Mouse (Mus musculus) thymus, postnatal 14 days (tissue): ENCODE results near the gene Gm48552.
A peak's percentile ranks its signal among the peaks of the same experiment; 100 is the strongest.

Experiments used
- DNase-seq: peaks from one replicate; pipeline ENCODE4 v3.0.0; 2021

Gm48552 gene

DNA sequence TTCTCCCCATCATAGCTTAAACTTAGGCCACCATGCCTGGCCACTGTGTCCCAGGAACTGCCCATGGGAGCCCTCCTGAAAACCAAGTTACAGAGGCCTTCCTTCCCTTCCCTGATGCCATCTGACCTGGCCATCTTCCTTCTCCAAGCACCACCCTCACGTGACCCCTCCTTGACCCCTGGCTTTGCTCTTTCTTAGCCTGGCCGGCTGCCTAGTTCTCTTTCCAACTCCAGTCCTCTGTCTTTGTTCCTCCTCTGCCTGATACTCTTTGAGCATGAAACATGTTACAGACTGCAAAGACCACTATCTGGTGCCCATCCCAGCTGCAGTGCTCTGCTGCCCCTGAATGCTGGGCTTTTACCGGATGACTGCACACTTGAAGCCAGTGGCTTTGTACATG lies 568 bp downstream of the Gm48552 start:
- DNase-seq: no peak

DNA sequence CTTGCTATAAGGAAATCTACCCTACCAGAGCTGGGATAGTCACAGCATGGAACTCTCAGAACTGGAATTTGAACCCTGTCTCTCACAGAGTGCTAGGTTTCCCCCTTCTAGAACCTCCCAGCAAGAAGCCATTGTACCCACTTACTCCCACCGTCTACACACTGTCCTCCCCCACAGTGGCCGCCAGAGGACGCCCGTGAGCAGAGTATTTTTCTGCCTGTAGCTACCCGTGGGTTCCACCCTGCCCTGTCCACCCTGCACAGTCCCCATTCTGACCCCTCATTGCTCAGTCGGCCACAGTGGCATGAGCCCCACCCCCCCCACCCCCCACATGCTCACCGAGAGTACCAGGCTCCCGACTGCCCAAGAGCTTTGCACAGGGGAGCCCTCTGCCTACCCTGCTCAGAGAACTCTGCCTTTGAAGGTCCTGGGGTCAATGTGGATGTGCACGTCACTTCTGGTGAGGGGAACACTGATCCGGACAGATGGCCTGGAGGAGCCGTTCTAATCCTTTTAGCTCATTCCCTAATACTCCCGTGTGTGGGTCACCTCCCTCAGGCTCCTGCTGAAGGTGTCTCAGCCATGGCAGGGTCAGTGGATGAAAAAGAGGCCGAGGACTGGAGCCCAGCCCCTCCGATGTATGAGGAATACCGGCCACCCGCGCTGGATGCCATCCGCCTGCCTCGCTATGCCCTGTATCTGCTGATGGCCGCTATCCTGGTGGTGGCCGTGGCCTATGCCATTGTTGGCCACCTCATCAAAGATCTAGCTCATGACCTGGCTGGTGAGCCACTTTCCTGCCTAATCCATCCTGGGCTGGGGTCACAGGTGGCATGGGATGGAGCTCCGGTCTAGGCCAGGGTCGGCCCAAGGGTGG lies 1.2 kb downstream of the Gm48552 start:
- DNase-seq: peak; percentile 76

DNA sequence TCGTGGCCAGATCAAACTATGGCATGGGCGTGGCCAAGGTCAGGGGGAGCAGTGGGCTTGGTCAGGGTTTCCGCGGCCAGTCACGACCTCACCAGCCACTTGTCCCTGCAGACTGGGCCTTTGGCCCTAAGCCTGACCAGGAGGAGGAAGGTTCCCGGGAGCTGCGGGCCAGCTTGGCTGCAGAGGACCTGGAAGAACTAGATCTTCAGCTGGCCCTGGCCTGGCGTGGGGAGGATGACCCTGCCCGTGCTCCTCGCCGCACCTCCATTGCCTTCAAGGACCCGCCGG lies 1.8 kb downstream of the Gm48552 start:
- DNase-seq: no peak

DNA sequence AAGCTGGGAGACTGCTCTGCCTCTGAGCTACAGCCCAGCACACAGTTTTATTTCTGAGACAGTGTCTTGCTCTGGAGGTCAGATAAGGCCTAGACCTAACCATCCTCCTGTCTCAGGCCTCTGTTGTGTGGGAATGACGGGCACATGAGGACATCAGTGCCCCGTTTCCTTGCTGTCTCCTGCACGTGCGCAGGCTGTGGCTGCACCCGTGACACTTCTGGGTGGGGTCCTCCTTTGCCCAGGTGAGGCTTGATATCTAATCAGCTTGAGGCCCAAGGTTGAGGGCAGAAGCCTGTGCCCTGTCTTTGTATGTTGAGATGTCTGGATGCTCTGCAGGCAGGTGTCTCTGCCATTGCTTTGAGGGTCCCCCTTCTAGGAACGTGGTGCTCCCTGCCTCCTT lies 3.5 kb downstream of the Gm48552 start:
- no peak for DNase-seq

DNA sequence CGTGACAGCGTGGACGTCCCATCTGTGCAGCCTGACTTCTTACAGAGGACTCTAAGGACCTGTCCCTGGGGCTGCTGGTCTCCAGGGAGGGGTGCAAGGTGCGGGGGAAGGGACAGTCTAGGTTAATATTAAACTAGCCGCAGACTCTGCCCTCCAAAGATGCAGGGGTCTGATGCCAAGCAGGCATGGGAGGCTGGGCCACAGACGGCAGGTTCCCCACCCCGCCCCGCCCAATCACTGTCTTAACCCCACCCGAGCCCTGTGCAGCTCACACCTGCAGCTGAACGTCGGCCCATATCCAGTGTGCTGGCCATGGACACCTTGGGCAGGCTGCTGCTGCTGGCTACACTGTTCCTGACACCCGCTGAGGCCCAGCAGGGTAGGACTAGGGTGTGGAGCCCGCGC lies 4.0 kb downstream of the Gm48552 start, which contains the start of gene Smim24:
Smim24 (plus strand) TSS at position 271 of the 405 bp plus-strand sequence.
- DNase-seq: peak; percentile 33

DNA sequence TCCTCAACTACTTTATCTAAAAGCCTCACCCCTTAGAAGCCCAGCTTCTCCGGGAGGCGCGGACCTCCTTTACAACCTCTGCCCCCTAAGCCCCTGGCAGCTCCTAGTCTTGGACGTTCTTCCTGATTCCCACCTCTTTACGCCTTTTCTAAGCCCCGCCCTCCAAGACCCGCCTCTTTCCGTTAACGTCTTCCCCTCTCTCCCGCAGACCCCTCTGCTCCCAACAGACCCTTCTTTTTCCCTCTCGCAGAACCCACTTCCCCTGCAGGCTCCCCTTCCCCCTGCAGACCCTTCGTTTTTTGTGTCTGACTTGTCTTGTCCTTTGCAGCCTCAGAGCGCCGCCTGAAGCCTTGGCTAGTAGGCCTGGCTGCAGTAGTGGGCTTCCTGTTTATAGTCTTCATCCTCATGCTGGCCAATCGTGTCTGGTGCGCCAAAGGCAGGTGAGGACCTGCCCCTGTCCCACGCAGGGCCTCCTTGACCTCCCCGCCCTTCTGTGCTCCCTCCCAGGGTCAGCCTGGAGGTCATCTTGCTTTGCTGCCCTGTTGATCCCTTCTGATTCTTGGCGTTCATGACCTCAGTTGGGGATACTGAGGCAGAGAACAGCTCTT lies 4.8 kb downstream of the Gm48552 start:
- DNase-seq: peak; percentile 79

DNA sequence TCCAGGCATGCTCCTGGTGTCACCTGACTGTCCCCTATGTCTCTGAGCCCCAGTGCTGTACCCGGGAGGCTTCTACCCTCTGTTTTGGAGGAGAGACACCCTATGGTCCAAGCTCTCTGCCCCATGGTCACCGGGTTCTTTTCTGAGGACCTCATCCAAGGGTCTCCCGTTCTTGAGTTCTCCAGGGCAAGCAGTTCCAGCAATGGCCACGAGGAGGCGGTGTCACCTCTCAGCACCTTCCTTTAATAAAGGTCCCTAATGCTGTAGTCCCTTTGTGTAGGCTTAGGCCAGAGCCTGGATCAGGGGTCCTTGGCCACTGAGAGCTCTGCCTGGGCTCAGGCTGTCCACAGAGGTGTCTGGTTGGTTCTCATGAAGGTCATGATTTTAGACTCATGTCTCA lies 6.3 kb downstream of the Gm48552 start:
- peak; percentile 74 for DNase-seq

DNA sequence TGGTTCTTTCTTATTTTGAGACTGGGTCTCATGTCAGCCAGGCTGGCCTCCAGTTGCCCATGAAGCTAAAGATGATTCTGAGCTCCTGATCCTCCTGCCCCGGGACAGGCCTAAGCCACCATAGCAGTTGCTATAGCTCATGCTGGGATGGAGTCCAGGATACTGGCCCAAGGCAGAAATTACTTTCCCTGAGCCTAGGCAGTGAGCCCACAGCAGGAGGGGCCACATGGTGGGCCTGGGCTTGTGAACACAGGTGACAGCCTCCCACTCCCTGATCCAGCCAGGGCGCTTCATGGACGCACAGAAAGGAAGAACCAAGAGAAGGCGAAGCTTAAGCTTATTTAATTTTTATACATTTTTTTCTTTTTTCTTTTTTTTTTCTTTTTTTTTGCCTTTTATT lies 7.1 kb downstream of the Gm48552 start:
- DNase-seq: no peak

DNA sequence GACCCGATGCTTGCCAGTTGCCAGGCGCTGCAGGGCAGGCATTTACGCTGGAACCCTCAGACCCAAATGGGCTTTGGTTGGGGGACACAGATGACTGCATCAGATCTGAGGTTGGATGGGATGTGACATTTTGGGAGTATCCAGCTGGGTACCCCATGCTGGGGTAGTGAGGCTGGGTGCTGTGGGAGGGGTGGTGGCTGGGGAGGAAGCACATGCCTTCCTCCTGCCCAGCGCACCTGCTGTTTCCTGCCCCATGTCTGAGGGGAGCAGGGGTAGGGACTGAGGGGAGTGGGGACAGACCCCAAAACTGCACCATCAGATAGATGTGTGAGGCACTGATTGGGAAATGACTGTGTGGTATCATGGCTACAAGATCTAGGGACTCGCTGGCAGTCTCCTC lies 7.9 kb downstream of the Gm48552 start:
- peak; percentile 59 for DNase-seq

DNA sequence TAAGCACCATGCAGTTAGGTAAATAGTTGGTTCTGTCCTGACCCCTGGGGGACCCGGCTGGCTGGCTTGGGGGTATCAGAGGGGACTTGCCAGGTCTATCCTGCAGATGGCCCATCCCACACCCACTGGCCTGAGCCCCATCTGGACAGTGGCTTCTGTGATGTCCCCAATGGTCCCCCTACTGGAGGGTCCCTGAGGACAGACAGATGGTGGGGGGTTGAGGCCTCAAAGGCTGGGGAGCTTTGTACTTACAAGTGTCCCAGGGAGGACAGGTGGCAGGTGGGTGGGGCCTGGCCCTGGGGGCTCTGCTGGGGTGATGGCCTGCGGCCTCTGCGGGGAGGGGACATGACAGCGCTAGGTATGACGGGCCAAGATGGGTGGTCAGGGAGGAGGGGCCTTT lies 10.5 kb downstream of the Gm48552 start:
- no peak for DNase-seq

DNA sequence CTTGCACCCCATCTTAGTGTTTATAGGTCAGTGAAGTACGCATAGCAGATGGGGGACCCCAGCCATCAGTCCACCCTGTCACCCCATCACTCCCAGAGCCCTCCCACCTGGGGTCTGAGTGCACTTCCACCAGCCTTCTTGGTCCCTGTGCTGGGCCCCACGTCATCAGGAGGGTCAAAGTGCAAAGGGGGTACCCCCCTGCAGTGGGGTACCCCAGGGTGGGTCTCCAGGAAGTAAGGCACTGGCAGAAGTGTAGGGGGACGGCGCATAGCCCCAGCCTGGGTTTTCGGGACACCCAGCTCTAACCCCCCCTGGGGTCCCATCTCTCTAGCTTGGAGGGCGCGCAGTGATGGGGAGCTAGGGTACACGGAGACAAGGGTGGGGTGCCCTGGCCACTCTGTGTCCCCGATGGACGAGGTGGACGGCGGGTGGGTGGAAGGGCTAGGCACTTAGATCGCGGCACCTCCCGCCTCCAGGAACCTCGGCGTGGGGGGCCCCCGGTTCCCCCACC lies 11.0 kb downstream of the Gm48552 start:
- no peak for DNase-seq

DNA sequence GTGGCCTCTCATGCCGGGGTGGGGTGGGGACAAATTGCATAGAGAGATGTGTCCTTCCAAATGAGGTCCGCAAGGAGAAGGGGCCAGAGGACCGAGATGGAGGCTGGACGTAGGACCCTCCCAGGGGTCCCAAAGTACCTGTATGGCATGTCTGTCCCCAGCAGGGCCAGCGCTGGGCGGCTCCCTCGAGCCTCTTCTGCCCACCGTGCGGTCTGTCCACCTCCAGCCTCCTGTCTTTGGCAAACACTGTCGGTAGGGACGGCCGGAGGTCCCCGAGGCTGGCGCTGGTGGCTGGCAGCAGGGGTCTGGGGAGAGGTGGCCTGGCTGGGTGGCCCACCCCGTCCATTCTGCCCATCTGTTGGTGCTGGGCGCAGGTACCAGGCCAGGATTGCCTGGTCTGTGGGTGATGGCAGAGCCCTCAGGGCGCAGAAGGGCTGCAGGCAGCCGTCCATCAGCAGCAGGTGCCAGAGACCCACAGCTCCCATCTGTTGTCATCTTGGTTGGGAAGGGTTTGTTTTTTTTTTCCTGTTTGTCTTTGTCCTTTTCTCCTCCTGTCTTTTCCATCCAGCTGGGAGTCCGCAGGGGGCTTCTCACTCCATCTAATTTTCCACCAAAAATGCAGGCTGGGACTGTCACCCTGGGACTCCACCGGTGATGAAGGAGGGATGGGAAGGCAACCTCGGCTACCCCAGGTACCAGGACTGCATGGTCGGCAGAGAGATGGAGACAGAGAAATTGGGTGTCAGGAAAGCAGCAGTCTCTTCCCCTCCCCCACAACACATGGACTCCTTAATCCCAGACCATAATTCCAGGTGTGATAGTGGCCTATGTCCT lies 11.8 kb downstream of the Gm48552 start:
- no peak for DNase-seq

DNA sequence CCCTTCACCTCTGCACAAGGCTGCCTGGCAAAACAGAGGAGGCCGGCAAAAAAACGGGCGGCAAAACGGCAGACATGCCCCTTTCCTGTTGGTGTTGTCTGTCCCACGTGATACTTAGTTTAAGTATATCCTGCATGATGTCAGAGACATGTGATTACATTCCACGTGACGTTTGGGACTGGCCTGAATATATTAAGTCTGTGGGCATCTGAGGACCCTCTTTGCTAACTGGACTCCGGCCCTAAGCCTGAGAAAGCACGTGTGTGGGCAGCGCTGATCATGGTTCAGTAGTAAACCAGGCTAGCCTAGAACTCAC lies 12.4 kb downstream of the Gm48552 start:
- no peak for DNase-seq

DNA sequence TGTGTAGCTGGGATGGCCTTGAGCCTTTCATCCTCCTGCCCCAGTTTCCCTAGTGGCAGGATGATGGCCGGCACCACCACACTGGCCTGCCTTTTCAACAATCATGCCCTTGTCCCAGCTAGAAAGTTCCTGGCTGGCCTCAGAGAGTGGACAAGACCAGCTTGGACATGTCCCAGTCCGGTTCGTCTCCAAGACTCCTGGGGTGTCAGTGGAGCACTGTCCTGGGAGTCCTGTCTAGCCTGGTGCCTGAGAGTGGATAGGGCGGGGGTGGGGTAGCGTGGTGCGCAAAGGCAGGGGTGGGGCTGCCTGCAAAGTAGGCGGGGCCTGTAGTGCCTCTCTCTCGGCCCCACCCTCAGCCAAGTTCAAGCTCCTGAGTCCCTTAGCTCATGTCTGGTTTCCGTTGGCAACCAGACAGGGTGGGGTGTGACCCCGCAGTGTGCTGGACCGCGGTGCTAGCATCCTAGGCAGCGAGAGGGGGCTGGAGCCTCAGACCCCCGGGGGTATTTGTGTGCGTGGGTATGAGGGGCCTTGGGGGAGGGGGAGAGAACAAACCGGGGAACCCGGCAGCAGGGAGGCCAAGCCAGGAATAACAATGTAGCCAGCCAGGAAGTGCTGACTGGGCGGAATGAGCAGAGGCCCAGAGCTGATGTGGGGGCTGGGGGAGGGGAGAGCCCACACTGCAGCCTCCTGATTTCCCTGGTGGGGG lies 12.9 kb downstream of the Gm48552 start:
- DNase-seq: peak; percentile 39

DNA sequence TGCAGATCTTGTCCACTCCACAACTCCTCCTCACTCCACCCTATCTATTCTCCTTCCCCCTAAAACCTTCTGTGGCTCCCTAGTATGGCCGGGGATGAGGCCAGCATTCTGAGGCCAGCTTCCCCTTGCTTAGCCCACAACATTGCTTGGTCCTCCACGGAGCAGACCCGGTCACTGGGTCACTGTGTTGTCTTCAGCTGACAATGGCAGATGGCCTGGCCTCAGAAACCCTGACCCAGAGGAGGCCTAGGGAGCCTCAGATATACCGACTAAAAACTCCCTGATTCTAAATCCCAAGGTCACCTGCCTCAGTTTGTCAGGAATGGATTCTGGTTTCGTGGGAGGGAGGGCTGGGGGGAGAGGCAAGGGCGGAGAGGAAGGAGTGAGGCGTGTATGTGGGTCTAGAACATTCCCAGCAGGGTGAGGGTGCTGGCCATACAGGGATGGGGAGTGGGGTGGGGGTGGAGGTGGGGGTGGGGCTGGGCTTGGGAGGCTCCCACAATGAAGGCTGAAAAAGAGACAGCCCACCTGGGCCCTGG lies 13.5 kb downstream of the Gm48552 start:
- no peak for DNase-seq

DNA sequence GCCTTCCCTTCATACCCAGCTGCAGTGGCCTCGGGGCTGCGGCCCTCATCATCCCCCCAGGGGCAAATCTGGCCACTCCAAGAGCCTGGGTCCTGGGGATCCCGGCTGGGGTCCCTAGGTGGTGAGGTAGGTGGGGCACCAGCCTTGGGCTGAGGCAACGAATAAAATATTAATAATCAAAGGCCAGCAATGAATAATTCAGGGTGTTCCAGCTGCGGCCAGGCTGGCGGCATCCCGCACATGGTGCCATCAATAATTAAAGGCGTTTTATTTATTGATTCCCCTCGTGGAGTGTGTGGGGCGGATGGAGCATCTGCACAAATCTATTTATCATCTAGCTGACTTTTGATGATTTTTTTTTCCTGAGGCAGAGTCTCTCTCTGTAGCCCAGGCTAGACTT lies 14.7 kb downstream of the Gm48552 start:
- DNase-seq: no peak

DNA sequence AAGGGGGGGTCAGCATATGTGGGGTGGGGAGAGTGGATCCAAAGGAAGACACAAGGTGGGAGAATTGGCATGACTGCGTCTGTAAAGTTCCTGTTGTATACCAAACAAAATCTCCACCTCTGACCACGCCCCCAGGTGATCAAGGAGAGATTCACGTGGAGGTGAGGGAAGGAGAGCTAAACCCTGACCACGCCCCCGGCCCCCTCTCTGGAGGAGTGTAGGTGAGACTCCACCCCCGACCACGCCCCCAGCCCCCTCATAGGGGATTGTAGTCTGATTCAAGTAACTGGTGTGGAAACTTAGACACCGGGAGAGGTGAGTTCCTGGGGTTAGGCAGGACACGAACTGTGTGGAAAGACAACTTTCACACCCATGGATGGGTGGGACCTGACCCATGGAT lies 15.3 kb downstream of the Gm48552 start:
- no peak for DNase-seq

DNA sequence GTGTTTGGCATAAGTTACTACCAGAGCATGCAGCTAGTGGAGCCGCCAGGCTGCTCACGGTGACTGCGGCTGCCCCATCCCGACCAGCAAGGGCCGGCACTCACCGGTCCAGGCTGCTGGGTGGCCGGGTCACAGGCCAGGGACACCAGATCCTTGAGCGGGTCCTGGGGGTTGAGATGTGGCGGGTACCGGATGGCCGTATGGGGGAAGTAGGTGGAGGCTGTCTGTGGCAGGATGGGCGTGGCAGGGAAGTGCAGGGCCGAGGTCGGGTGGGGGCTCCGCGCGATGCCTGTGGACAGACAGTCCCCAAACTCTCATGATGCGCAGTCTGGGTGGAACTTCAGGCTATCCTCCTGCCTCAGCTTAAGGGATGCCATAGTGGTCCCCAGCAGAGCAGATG lies 15.9 kb downstream of the Gm48552 start:
- DNase-seq: no peak

DNA sequence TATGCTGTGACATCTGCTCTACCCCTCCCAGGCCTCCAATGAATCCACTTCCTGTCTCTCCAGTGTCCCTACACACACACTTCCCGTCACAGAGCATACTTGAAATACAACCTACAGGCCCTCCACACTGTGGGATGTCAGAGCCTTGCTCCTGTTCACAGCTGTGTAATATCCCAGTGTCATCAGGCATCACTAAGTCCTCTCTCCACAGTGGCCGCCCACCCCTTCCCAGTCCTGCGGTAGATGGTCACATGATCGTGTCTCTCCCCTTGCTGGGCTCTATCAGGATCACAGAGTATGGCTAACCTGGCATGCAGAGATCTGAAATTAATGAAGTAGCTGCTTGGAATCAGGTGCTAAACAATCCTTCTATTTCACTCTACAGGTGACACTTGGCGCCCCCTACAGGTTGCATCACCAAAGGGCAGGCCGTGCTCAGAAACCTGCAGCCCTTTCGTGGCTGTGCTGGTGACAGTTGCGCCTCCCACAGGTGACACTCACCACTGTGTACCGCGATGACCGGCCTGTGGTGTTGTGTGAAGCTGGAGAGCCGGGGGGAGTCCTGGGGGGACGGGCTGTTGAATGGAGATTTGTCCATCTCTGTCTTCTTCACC lies 16.9 kb downstream of the Gm48552 start:
- peak; percentile 79 for DNase-seq

DNA sequence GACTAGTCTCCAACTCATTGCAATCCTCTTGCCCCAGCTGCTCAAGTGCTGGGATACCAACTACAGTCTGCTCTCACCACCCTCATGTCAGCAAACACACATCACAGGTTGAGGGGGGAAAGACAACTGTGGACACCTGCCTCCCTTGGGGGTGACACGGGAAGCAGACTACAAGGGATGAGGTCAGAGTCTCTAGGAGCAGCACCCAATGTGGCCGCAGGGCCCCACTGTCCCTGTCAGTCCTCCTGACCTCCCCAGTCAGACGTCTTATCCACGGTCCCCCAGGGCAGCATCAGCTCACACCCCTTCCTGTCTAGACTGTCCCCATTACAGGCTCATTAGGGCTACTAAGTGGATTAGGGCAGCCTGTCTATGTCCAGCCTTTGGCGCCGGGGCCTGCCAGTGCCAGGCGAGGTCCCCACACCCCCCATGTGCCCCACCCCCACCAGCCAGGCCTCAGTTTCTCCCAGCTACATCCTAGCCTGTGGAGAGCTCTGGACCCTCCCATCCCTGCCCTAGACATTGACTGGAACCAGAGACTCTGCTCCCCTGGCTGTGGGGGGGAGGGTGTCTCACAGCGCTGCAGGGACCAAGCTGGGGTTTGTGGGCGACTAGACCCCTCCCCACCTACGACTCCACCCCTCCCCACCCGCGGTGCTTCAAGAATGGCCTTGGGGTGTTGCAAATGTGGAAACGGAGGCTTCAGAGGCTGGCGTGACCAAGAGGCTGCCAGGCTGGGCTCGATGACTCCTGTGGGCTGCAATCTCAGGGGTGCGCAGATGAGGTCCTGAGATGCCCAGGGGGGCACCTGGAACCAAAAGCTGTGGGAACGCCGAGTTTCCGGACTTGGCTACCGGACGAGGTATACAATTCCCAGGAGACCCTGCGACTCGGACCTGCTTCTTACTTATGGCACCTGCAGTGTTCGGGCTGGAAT lies 18.0 kb downstream of the Gm48552 start:
- no peak for DNase-seq
